Mouse (Mus musculus): Measurements from ENCODE around the gene Dytn. TPM values are rescaled to one million over a fixed set of nuclear protein-coding genes. Genes with fewer than 3 reads are reported as not detected.
"Not testable (repeated sequence)": the region's sequence is repeated elsewhere in the genome, so short reads cannot be mapped to it uniquely, and the experiment has no call there.

Dytn gene
- polyA plus RNA-seq, 1 experiment, result 0.10 TPM

DNA sequence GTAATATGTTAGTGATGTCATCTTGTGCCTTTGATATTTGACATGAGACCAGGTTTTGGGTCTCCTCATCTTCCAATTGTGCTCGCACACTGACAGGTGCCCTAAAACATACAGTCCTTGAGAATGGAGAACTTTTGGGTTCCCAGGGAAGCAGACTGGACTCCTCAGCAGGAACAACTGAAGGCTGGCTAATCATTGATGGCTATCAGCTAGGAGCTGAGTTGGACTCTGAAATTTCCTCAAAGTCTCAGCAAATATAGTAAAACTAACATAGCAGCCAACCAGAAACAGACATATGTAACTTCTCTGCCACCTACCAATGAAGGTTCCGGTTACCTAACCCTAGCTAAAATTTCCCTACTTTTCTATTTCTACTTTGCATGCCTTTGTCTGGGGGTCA, 20.6 kb downstream of the Dytn start:
- DNase-seq (ENCODE audit: low read depth), result no peak
- no peak for TF ChIP-seq CTCF (IDR thresholded peaks at IDR 0.05; ENCODE audit: borderline replicate concordance, extremely low read depth, insufficient read depth, insufficient read length)
- no peak for TF ChIP-seq POLR2A (IDR thresholded peaks at IDR 0.05; ENCODE audit: borderline replicate concordance, extremely low read depth, insufficient read depth, insufficient read length, poor library complexity, severe bottlenecking)

DNA sequence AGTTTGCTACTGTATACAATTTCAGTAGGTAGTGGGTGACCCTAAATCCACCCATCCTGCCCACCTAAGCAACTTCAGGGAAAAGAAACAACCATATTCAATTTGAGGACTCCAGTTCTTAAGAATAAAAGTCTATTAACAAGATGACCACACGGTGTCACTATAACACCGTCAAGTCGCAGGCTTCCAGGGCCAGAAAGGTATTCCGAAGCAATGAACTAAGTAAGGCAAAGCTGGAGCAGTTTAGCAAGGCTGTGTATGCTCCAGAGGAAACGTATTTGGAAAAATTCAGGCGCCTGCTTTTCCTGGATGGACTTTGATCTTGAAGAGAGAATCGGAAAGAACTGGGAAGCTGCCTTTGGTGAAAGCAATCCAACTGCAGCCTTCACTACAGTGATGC, 27.1 kb downstream of the Dytn start:
- peak; percentile 93 for DNase-seq (ENCODE audit: low read depth)
- TF ChIP-seq POLR2A (IDR thresholded peaks at IDR 0.05; ENCODE audit: borderline replicate concordance, extremely low read depth, insufficient read depth, insufficient read length, poor library complexity, severe bottlenecking), result no peak
- TF ChIP-seq CTCF (IDR thresholded peaks at IDR 0.05; ENCODE audit: borderline replicate concordance, extremely low read depth, insufficient read depth, insufficient read length), result peak; percentile 73; the same call in 1 of the 2 replicates

DNA sequence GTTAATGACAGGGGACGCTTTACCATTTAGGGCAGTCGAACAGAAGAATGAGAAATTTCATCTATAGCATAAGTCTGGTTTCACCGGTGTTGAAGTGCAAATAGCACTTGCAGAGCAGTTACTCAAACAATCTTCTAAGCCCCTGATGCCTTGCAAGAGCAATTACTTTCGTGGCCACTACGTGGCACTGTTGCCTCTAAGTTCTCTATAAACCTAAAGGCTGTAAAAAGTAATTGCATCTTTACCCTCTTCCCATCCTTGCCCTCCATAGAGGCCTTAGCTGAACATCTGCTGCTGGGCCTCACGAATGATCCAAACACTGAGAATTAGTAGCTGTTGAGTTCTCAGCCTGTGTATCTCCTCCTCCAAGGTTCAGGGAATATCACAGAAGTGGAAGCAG, 28.7 kb downstream of the Dytn start:
- DNase-seq (ENCODE audit: low read depth), result peak; percentile 87
- TF ChIP-seq POLR2A (IDR thresholded peaks at IDR 0.05; ENCODE audit: borderline replicate concordance, extremely low read depth, insufficient read depth, insufficient read length, poor library complexity, severe bottlenecking) (no peak), CTCF (IDR thresholded peaks at IDR 0.05; ENCODE audit: borderline replicate concordance, extremely low read depth, insufficient read depth, insufficient read length) (peak; percentile 78; the same call in 1 of the 2 replicates)

DNA sequence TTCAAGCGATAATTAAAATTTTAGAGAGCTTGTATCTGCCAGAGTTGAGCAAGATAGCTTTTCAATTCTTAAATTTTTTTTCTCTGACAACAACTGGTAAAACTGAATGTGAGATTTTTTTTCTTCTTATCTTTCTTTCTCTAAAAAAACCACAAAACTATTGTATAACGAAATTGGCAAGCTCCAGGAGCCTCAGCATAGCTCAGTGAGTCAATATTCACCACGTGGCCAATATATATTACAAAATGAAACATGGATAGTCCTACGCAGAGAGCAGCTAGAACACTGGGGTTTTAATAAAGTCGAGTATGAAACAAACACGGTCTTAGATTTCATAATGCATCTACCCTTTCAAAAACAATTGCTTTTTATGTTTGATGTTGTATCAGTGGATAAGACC, 46.8 kb downstream of the Dytn start:
- no peak for DNase-seq (ENCODE audit: low read depth)
- no peak for TF ChIP-seq POLR2A (IDR thresholded peaks at IDR 0.05; ENCODE audit: borderline replicate concordance, extremely low read depth, insufficient read depth, insufficient read length, poor library complexity, severe bottlenecking)
- TF ChIP-seq CTCF (IDR thresholded peaks at IDR 0.05; ENCODE audit: borderline replicate concordance, extremely low read depth, insufficient read depth, insufficient read length), result no peak

DNA sequence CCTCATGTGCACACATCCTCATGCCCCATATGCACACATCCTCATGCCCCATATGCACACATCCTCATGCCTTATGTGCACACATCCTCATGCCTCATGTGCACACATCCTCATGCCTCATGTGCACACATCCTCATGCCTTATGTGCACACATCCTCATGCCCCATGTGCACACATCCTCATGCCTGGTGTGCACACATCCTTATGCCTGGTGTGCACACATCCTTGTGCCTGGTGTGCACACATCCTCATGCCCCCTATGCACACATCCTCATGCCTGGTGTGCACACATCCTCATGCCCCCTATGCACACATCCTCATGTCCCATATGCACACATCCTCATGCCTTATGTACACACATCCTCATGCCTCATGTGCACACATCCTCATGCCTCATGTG, 56.3 kb downstream of the Dytn start:
- not testable (repeated sequence) for DNase-seq (ENCODE audit: low read depth)

DNA sequence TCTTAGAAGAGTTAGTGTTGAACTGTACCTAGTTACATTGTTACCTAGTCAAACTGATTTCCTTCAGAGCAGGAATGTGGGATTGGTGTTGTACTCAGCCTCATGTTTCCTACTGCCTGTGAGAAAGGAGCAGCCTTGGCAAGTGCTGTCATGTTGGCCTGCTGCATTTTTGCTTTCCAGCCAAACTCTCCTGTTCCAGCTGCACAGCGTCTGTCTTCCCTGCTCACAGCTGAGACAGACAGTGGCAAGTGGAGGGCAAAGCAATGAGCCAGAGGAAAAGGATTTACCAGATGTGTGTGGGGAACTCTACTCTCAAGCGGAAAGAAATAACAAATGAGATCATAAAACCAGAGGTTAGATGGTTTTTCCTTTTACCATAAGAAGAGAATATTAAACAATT, 58.5 kb downstream of the Dytn start:
- TF ChIP-seq POLR2A (IDR thresholded peaks at IDR 0.05; ENCODE audit: borderline replicate concordance, extremely low read depth, insufficient read depth, insufficient read length, poor library complexity, severe bottlenecking) (no peak), CTCF (IDR thresholded peaks at IDR 0.05; ENCODE audit: borderline replicate concordance, extremely low read depth, insufficient read depth, insufficient read length) (no peak)
- DNase-seq (ENCODE audit: low read depth), result peak; percentile 32

DNA sequence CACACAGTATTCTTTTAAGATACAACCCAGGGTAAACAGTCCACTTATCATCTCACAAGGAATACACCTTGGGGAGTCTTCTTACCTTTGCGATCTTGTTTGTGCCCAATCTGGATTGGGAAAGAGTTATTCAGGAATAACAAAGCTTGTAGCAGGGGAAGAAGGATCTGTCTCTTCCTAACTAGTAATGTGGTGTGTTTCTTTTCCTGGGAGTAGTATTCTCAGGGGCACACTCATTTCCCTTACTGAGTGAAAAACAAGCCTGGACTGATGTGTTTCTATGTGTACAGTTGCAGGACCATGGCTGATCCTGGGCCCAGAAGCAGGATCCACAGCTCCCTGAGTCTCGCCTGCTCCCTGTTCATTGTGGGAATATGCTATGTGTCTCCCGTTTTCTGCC, 71.1 kb downstream of the Dytn start, which contains the start of gene Gm39653:
Gm39653 (plus strand) TSS at position 301 of the 400 bp plus-strand sequence.
- TF ChIP-seq POLR2A (IDR thresholded peaks at IDR 0.05; ENCODE audit: borderline replicate concordance, extremely low read depth, insufficient read depth, insufficient read length, poor library complexity, severe bottlenecking), result no peak
- no peak for TF ChIP-seq CTCF (IDR thresholded peaks at IDR 0.05; ENCODE audit: borderline replicate concordance, extremely low read depth, insufficient read depth, insufficient read length)
- DNase-seq (ENCODE audit: low read depth), result no peak

DNA sequence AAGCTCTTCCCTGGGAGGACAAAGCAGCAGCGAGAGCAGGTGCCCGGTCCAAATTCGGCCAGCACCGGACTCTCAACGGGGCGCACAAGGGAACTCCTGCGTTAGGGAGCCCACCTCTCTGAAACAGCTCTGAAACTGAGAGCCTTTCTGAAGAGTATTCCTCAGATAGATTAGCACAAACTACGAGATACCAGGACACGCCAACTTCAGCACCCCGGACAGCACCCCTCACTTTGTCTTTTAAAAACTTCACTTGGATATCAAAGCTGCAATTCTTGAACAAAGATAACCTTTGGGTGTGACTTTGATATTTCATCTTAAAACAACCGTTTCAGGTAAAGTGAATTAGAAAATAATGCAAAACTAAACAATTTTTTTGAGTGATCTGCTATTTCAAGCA, 72.1 kb downstream of the Dytn start:
- DNase-seq (ENCODE audit: low read depth), result peak; percentile 49
- no peak for TF ChIP-seq CTCF (IDR thresholded peaks at IDR 0.05; ENCODE audit: borderline replicate concordance, extremely low read depth, insufficient read depth, insufficient read length)
- no peak for TF ChIP-seq POLR2A (IDR thresholded peaks at IDR 0.05; ENCODE audit: borderline replicate concordance, extremely low read depth, insufficient read depth, insufficient read length, poor library complexity, severe bottlenecking)

DNA sequence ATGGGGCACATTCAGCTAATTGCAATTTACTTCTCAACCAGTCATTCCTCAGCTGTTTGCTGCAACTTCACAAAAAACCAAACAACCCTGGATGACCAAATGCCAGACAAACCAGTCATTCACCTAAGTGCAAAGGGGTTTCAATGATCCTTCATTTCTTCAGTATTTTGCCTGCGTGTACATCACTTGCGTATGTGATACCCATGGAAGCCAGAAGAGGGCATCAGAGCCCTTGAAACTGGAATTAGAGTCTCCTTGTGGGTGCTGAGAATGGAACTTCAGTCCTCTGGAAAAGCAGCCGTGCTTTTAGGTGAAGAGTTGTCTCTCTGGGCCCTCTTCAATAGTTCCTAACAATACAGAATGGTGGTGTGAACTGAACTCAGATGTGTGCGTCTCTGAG, 77.1 kb downstream of the Dytn start:
- DNase-seq (ENCODE audit: low read depth), result no peak
- TF ChIP-seq CTCF (IDR thresholded peaks at IDR 0.05; ENCODE audit: borderline replicate concordance, extremely low read depth, insufficient read depth, insufficient read length) (no peak), POLR2A (IDR thresholded peaks at IDR 0.05; ENCODE audit: borderline replicate concordance, extremely low read depth, insufficient read depth, insufficient read length, poor library complexity, severe bottlenecking) (no peak)

DNA sequence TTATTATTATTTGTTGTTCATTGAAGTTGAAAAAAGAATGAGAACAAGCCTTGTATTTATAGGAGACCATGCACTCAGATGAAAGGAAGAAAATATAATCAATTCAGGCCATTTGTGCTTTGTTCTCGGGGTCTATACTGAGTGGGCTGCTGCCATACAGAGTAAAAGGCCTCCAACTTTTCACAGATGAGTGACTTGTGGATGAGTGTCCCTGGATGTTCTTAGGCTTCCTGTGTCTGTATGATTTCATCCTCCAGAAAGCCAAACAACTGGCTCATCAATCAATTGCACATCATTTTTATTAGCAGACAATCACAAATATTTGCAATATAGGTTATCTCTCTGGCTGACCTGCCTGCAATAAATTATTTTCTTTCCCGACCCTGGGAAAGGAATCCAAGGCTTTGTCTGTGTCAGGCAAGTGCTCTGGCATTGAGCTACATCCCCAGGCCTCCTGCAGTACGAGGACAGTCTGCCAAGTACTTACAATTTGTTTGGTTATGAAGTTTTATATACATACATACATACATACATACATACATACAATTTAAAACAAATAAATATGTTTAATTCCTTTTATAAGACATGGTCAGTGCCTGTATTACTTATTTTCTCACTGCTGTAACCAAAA, 82.7 kb downstream of the Dytn start:
- TF ChIP-seq POLR2A (IDR thresholded peaks at IDR 0.05; ENCODE audit: borderline replicate concordance, extremely low read depth, insufficient read depth, insufficient read length, poor library complexity, severe bottlenecking), result no peak
- no peak for TF ChIP-seq CTCF (IDR thresholded peaks at IDR 0.05; ENCODE audit: borderline replicate concordance, extremely low read depth, insufficient read depth, insufficient read length)
- DNase-seq (ENCODE audit: low read depth), result no peak

DNA sequence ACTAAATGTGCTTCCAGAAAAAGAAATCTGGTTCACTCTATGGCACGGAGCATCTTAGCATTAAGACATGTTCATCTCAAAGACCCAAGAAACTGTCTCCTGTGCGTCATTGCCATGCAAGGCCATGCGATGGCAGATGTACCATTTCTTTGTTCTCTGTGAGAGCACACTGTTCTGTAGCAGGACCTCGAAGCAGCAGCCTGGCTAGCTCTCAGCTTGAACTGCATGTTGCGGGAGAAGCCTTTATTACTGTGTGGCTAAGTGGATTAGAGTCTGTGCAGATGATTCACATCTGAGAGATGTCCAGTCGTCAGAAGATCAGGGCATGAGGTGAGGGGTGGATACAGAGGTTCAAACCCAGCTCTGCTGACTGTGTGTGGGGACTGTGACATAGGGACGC, 99.9 kb downstream of the Dytn start:
- DNase-seq (ENCODE audit: low read depth), result peak; percentile 55
- TF ChIP-seq POLR2A (IDR thresholded peaks at IDR 0.05; ENCODE audit: borderline replicate concordance, extremely low read depth, insufficient read depth, insufficient read length, poor library complexity, severe bottlenecking), result no peak
- TF ChIP-seq CTCF (IDR thresholded peaks at IDR 0.05; ENCODE audit: borderline replicate concordance, extremely low read depth, insufficient read depth, insufficient read length), result no peak

DNA sequence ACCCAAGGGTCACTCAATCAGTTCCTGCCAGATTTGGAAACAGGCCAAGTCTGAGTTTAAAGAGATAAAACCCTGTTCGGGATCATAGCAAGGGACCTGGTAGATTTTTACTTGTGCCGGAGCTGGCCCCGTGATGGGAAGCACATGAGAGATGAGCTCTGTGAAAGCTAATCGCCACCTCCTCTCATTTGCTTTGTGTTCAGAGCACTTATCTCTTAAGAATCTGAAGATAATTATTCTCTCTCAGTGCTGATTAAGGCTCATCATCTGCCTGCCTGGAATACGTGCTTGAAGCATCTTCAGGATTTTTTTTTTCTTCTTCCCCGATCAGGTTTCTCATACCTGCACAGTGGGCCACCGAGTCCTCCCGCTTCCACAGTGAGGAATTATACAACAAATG, 107.6 kb downstream of the Dytn start:
- no peak for TF ChIP-seq CTCF (IDR thresholded peaks at IDR 0.05; ENCODE audit: borderline replicate concordance, extremely low read depth, insufficient read depth, insufficient read length)
- no peak for TF ChIP-seq POLR2A (IDR thresholded peaks at IDR 0.05; ENCODE audit: borderline replicate concordance, extremely low read depth, insufficient read depth, insufficient read length, poor library complexity, severe bottlenecking)
- peak; percentile 64 for DNase-seq (ENCODE audit: low read depth)

All from brain, embryonic 14.5 days (tissue).